Mouse (Mus musculus): ENCODE measurements around the gene Spcs2.

DNA sequence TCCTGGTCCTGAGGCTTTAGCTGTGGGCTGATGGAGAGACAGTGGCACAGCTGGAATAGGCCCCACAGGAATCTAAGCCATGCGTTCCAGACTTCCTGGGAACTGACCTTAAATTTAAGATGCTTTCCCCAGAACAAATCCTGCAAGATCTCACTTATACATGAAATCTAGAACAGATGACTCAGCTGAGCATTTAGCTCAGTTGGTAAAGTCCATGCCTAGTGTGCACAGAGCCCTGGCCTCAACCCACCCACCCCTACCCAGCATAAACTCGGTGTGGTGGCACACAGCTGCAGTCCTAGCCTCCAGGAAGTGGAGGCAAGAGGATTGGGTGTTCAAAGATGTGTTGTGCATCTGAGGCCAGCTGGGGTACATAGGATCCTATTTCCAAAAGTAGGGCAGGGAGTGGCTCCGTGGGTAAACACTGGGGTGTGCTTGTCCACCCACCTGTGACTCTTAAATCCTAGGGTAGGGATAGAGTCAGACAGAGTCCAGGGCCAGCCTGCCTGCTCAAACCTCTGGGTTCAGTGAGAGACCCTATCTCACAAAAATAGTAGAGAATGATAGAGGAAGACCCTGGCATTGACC is 27.0 kb upstream of the Spcs2 start:
- no peak for TF ChIP-seq CTCF (IDR thresholded peaks at IDR 0.05; ENCODE audit: borderline replicate concordance, extremely low read depth, insufficient read depth, insufficient read length)
- no peak for TF ChIP-seq POLR2A (IDR thresholded peaks at IDR 0.05; ENCODE audit: borderline replicate concordance, extremely low read depth, insufficient read depth, insufficient read length, poor library complexity, severe bottlenecking)
